Mouse (Mus musculus) cortical plate, adult 2 months (tissue): Measurements from ENCODE around the gene Mydgf.

ENCODE experiments used
- CTCF ChIP-seq: fragments of 200-500 bp; IDR thresholded peaks from 2 replicates; pipeline ENCODE4 v1.5.1; 2011; ENCODE audit warnings: mild to moderate bottlenecking, control low read depth, low read length; ENCODE audit not compliant: insufficient read depth; ENCODE audit errors: extremely low read depth
- POLR2A ChIP-seq: fragments of 200-500 bp; IDR thresholded peaks from 2 replicates; pipeline ENCODE4 v1.6.1; 2011; ENCODE audit warnings: mild to moderate bottlenecking, low read length, control low read depth; ENCODE audit not compliant: insufficient read depth; ENCODE audit errors: extremely low read depth

GRCm38 (mm10) chr17:56208821-56209220 lies 25.1 kb upstream of the Mydgf start:
- TF ChIP-seq POLR2A (no peak), CTCF (no peak)
